Mouse (Mus musculus) intestine, postnatal 0 days (tissue): ENCODE data around the gene Sbk2. TPM values are rescaled to one million over a fixed set of nuclear protein-coding genes. Genes with fewer than 3 reads are reported as not detected.

Source experiments
- ATAC-seq: fragments of 200-750 bp; cut with Nextera tagmentation; 2 replicates; pipeline ENCODE4 v1.8.0; 2017; ENCODE audit warnings: mild to moderate bottlenecking, moderate TSS enrichment, moderate library complexity
- H3K27ac ChIP-seq: fragments of 300-500 bp; sonication (generic); 2 replicates; pipeline ENCODE4 v1.5.1; 2014; ENCODE audit warnings: mild to moderate bottlenecking, low read depth, low read length, moderate library complexity
- H3K27me3 ChIP-seq: fragments of 300-500 bp; sonication (generic); replicated peaks from 2 replicates; pipeline ENCODE4 v1.6.1; 2014; ENCODE audit warnings: low read length, mixed read lengths; ENCODE audit not compliant: control insufficient read depth, insufficient read depth
- H3K36me3 ChIP-seq: fragments of 300-500 bp; sonication (generic); 2 replicates; pipeline ENCODE4 v1.6.1; 2014; ENCODE audit warnings: mild to moderate bottlenecking, moderate library complexity; ENCODE audit not compliant: control insufficient read depth, insufficient read depth
- H3K4me1 ChIP-seq: fragments of 300-500 bp; sonication (generic); replicated peaks from 2 replicates; pipeline ENCODE4 v1.6.1; 2014; ENCODE audit warnings: antibody characterized with exemption, low read length, mixed read lengths; ENCODE audit not compliant: control insufficient read depth, insufficient read depth
- H3K4me2 ChIP-seq: fragments of 300-500 bp; sonication (generic); replicated peaks from 2 replicates; pipeline ENCODE4 v1.6.1; 2014; ENCODE audit warnings: low read depth, mild to moderate bottlenecking, moderate library complexity
- H3K4me3 ChIP-seq: fragments of 300-500 bp; sonication (generic); 2 replicates; pipeline ENCODE4 v1.5.1; 2014; ENCODE audit warnings: low read depth, low read length
- H3K9ac ChIP-seq: fragments of 300-500 bp; sonication (generic); 2 replicates; pipeline ENCODE4 v1.6.1; 2014; ENCODE audit warnings: mild to moderate bottlenecking, low read depth, low read length
- H3K9me3 ChIP-seq: fragments of 300-500 bp; sonication (generic); 2 replicates; pipeline ENCODE4 v1.6.1; 2016; ENCODE audit warnings: mixed run types; ENCODE audit not compliant: control insufficient read depth
- CTCF ChIP-seq: sonication (generic); IDR thresholded peaks from 2 replicates; pipeline ENCODE4 v1.5.1; 2016; ENCODE audit warnings: low read depth, mild to moderate bottlenecking, control low read depth, antibody characterized with exemption, moderate library complexity
- WGBS: fragments of 180-500 bp; shearing (Covaris S2); extraction: QIAGEN DNeasy Blood & Tissue Kit; methylation state at CpG from one replicate; pipeline ENCODE4 v1.1.7; 2014; 5-methylcytosine and 5-hydroxymethylcytosine counted together
- polyA plus RNA-seq: library from polyadenylated mRNA; unstranded; fragments of >200 nt; fragmentation: Nextera tagmentation; extraction: Ambion mirVana; gene quantifications from 2 replicates; pipeline ENCODE4 v1.2.1, GENCODE M21; 2015

Gene Sbk2
- polyA plus RNA-seq, 1 experiment from 2014 or later = 0.47 TPM

DNA sequence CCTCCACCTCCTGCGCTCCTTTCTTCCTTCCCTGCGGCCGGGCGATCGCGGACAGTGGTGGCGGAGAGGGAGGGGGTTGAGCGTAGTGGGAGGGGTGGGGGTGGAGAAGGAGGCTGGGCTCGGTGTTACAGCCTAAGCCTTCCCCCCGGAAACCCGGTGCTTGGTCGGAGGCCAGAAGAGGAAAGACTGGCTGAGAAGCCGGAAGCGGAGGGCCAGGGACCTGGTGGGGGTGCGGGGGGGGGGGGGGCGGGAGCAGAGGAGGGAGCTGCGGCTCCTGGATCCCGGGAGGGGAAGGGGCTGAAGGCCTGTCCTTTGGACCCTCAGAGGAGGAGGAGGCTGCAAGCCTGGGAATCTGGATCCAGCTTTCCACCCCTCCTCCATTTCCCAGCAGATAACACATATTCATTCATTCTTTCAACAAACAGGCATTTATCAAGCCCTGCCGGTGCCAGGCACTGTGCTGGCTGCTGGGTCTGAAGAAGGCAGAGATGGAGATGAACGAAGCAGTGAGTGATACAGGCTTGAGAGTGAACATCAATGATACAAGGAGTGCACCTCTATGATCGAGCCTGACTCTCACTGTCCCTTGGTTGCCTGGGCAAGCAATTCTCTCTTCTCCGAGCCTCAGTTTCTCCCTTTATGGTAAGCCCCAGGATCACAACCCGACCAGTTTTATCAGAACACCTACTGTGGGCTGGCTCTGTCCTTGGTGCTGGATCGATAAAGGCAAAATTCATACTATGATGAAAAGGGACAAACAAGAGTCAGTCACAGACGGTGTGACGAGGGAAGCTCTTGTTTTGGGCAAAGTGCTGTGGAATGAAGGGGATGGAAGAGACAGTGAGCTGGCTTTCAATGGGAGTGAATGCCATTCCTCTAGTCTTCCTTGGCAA is 32.0 kb upstream of the Sbk2 start, which contains the start of gene Zfp579:
Gene Zfp579, minus strand, starts transcription at position 156 of the 893 bp plus-strand sequence.
- TF ChIP-seq CTCF = no peak
- H3K4me2 ChIP-seq = peak within 1 kb of the TSS; percentile 90
- peaks cover 16% of the 10 kb centered on the region; the same call in 1 of the 2 replicates for H3K36me3 ChIP-seq
- H3K27ac ChIP-seq = peak within 1 kb of the TSS; percentile 62
- peak within 1 kb of the TSS; percentile 76 for H3K9ac ChIP-seq
- no peaks in the 10 kb centered on the region for H3K4me1 ChIP-seq
- peak; percentile 80 for ATAC-seq
- no peaks in the 10 kb centered on the region for H3K27me3 ChIP-seq
- WGBS = 6% methylated on average over 18 of the region's 26 CpGs
- H3K4me3 ChIP-seq = peak within 1 kb of the TSS; percentile 79
- 0 out of 2 replicates have a peak, but pooled peaks cover 3% of the 10 kb centered on the region for H3K9me3 ChIP-seq

DNA sequence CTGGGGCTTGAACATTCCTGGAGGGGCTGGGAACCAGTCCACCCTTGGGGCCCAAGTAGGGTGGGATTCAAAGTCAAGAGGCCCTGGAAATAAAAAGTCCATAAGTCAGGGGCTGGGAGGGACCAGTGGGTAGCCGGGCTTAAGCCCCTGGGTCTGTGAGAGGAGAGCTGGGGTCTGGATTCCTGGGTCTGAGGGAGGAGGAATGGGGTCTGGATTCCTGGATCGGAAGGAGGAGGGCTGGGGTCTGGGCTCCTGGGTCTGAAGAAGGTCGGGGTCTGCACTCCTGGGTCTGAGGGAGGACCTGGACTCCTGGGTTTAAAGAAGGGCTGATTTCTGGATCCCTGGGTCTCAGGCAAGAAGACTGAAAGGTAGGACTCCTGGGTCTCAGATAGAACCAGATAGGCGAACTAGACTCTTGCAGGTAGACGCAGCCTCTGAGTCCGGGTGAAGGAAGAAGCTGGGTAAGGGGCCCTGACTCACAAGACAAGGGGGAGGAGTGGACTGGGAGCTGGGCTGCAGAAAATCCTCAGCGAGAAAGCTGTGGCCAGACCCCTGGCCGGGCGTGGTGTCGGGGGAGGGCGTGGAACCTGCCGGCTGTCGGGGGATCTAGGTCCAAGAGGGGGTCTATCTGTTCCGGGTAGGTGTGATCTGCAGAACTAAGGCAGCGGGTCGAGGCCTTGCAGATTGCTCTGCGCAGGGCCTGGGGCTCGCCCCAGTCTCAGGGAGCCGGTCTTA is 31.2 kb upstream of the Sbk2 start:
- WGBS = 6% methylated on average over 19 of the region's 19 CpGs
- Histone ChIP-seq H3K27ac (peak overlapping the region; percentile 62), H3K9ac (peak overlapping the region; percentile 76), H3K4me2 (peak overlapping the region; percentile 90), H3K9me3 (0 out of 2 replicates have a peak, but pooled peaks cover 3% of the 10 kb centered on the region), H3K27me3 (no peaks in the 10 kb centered on the region), H3K4me3 (peak overlapping the region; percentile 79), H3K36me3 (peaks cover 16% of the 10 kb centered on the region; the same call in 1 of the 2 replicates), H3K4me1 (no peaks in the 10 kb centered on the region)
- TF ChIP-seq CTCF = no peak
- ATAC-seq = no peak; the same call in 1 of the 2 replicates

DNA sequence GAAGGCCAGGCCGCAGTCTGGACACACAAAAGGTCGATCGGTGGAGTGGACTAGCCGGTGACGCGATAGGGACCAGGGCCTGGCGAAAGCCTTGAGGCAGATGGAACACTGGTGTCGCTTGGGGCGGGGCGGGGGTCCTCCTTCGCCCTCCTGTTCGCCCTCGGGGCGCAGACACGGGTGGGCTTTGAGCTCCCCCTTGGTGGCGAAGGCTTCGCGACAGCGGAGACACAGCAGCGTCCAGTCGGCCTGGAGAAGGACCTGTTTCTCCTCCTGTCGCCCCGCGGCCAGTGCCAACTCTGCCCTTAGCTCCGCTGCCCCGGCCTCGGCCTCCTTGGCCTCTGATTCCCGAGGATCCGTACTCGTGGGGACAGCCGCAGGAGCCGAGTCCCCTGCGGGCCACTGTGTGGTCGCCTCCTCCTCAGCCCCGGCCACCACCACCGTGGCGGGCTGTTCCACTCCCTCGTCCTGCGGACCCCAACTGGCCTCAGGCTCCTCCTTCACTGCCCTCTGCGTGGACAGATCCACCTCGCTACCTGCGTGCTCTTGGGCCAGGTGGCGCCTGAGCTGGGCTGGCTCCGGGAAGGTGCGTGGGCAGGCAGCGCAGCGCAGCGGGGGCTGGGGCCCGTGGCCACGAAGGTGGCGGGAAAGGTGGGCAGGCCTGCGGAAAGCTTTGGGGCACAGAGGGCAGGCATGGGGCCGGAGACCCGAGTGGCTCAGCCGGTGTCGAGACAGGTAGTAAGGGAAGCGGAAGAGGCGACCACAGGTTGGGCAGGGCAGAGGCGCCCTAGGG is 30.0 kb upstream of the Sbk2 start:
- ATAC-seq = no peak
- TF ChIP-seq CTCF = no peak
- no peaks in the 10 kb centered on the region for H3K27me3 ChIP-seq
- H3K4me1 ChIP-seq = no peaks in the 10 kb centered on the region
- no peak overlapping the region for H3K4me2 ChIP-seq
- 0 out of 2 replicates have a peak, but pooled peaks cover 3% of the 10 kb centered on the region for H3K9me3 ChIP-seq
- H3K27ac ChIP-seq = no peak overlapping the region
- no peak overlapping the region for H3K9ac ChIP-seq
- H3K4me3 ChIP-seq = no peak overlapping the region
- WGBS = 72% methylated on average over 59 of the region's 59 CpGs
- H3K36me3 ChIP-seq = peaks cover 16% of the 10 kb centered on the region; the same call in 1 of the 2 replicates

DNA sequence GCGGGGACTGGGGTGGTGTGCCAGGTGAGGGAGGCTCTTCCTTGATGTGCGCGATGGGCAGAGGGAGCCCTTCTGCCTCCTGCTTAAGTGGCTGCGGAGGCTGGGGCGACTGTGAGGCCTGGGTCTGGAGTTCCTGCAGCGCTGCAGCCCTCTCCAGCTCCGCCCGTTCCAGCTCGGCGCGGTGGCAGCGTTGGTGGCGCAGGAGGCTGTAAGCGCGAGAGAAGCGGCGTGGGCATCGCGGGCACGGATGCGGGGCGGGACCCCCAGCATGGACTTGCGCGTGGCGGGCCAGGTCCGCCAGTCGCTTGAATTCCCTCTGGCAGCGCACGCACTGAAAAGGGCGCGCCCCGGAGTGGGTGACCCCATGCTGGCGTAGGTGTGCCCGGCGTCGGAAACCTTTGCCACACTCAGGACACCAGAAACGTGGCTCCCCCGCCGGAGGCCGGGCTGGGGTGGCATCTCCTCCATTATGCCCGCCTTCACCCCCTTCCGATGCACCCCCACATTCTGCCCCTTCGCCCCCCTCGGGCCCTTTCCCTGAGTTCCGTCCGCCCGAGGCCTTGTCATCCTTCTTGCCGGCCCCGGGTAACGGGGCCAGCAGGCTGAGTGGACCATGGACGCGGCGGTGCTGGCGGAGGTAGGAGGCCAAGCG is 29.3 kb upstream of the Sbk2 start:
- Histone ChIP-seq H3K36me3 (peaks cover 16% of the 10 kb centered on the region; the same call in 1 of the 2 replicates), H3K27ac (no peak overlapping the region), H3K4me1 (no peaks in the 10 kb centered on the region), H3K4me3 (no peak overlapping the region), H3K9ac (no peak overlapping the region), H3K27me3 (no peaks in the 10 kb centered on the region), H3K4me2 (no peak overlapping the region), H3K9me3 (0 out of 2 replicates have a peak, but pooled peaks cover 3% of the 10 kb centered on the region)
- 68% methylated on average over 54 of the region's 55 CpGs for WGBS
- no peak for ATAC-seq
- TF ChIP-seq CTCF = no peak

DNA sequence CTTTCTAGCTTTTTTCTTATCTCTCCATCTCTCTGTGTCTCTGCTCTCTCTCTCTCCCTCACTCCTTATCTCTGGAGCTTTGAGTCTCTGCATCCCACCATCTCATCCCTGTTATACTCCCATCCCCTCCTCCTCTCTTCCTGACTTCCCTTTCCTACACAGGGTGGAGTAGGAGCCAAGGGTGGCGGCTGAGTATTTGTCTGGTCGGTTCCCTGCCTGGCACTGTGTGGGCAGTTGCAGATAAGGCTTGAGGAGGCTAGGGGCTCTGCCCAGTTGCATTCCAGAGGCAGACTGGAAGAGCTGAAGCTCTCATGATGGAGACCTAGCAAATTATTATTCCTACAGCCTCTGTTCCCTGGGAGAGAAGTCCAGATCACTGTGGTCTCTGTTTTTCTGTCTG is 24.0 kb upstream of the Sbk2 start:
- WGBS = 44% methylated on average over 2 of the region's 2 CpGs

More for the DNA sequence above, 24.0 kb upstream of the Sbk2 start:
- Histone ChIP-seq H3K4me1 (no peaks in the 10 kb centered on the region), H3K4me2 (no peak overlapping the region), H3K36me3 (peaks cover 11% of the 10 kb centered on the region; the same call in 1 of the 2 replicates), H3K27me3 (no peaks in the 10 kb centered on the region), H3K4me3 (no peak overlapping the region), H3K27ac (no peak overlapping the region), H3K9ac (no peak overlapping the region), H3K9me3 (no peaks in the 10 kb centered on the region)
- no peak for TF ChIP-seq CTCF
- no peak for ATAC-seq
